Mouse (Mus musculus) thymus, adult 2 months (tissue): Measurements from ENCODE around the gene Slc9a3r1.

Experiments
- CTCF ChIP-seq: fragments of 200-500 bp; IDR thresholded peaks from 2 replicates; pipeline ENCODE4 v1.5.1; 2012; ENCODE audit warnings: mild to moderate bottlenecking, control low read depth, low read length, moderate library complexity, borderline replicate concordance; ENCODE audit not compliant: control insufficient read depth, poor library complexity, insufficient read depth; ENCODE audit errors: extremely low read depth
- POLR2A ChIP-seq: fragments of 200-500 bp; IDR thresholded peaks from 2 replicates; pipeline ENCODE4 v1.6.1; 2012; ENCODE audit warnings: mild to moderate bottlenecking, low read length, control low read depth, moderate library complexity; ENCODE audit not compliant: control insufficient read depth, poor library complexity, insufficient read depth; ENCODE audit errors: extremely low read depth

- TF ChIP-seq CTCF (no peak), POLR2A (no peak)
Measured at GRCm38 (mm10) chr11:115179881-115180280, 16.7 kb downstream of the Slc9a3r1 start.
